Mouse (Mus musculus): ENCODE data around the gene Doc2g. TPM values are rescaled to one million over a fixed set of nuclear protein-coding genes. Genes with fewer than 3 reads are reported as not detected.

Doc2g gene
- total and polyA plus RNA-seq, 2 experiments from 2014 or later: 5.5 to 8.8 TPM

DNA sequence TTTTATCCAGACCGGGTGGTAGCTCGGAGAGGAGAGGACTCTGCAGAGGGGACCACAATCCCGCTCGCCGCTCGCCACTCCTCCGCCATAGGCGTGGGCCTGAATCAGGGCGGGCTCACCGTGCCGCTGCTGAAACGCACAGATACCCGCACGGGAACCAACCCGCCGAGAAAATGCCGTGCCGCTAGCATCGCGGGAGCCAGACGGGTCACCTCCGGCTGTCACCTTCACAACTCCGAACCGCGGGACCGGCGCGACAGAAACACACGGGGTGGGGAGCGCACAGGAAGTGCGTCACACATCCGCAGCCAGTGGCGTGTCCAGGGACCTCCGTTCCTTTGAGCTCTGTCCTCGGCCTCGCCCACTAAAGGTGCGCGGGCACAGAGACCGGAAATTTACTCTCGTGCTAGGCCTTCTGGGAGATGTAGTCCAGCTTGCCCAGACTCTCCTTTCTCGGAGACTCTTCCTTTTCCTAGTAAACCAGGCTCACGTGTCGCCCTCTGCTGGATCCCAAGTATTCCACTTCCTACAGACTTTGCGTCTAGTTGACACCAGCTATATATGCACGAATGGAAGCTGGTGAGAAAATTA is 9.4 kb downstream of the Doc2g start, which contains the start of gene Ndufv1:
Ndufv1 (minus strand) TSS at position 375 of the 591 bp plus-strand sequence.
- Histone ChIP-seq H3K9me3 (ENCODE audit: low read length) (no peaks in the 10 kb centered on the region), H3K4me2 (ENCODE audit: low read depth, low read length, poor library complexity, severe bottlenecking) (peak within 1 kb of the TSS; percentile 61), H3K36me3 (ENCODE audit: insufficient read depth, low read length) (peaks cover 24% of the 10 kb centered on the region), H3K4me3 (ENCODE audit: low read depth, low read length) (peak within 1 kb of the TSS; percentile 81), H3K27ac (ENCODE audit: low read depth, low read length) (peak within 1 kb of the TSS; percentile 77), H3K27me3 (ENCODE audit: insufficient read depth, low read length) (no peaks in the 10 kb centered on the region), H3K9ac (replicated peaks; ENCODE audit: low read length, poor library complexity, severe bottlenecking) (peak within 1 kb of the TSS; percentile 79), H3K4me1 (ENCODE audit: insufficient read depth, low read length) (peaks cover 5% of the 10 kb centered on the region; the same call in 1 of the 2 replicates)
- ATAC-seq (ENCODE audit: low FRiP score) (peak; percentile 99), DNase-seq (ENCODE audit: low spot score) (peak; percentile 99)
- 0% methylated on average over 45 of the region's 45 CpGs for WGBS
- peak; percentile 92 for TF ChIP-seq CTCF (IDR thresholded peaks at IDR 0.05)

- no peak for ATAC-seq (ENCODE audit: low FRiP score)
- no peak for DNase-seq (ENCODE audit: low spot score)
- no peaks in the 10 kb centered on the region for H3K27me3 ChIP-seq (ENCODE audit: insufficient read depth, low read length)
- no peak for TF ChIP-seq CTCF (IDR thresholded peaks at IDR 0.05)
- H3K36me3 ChIP-seq (ENCODE audit: insufficient read depth, low read length): peaks cover 18% of the 10 kb centered on the region
- H3K9ac ChIP-seq (replicated peaks; ENCODE audit: low read length, poor library complexity, severe bottlenecking): no peak overlapping the region
- H3K4me1 ChIP-seq (ENCODE audit: insufficient read depth, low read length): peaks cover 5% of the 10 kb centered on the region; the same call in 1 of the 2 replicates
- H3K4me3 ChIP-seq (ENCODE audit: low read depth, low read length): peak overlapping the region; percentile 81
- H3K27ac ChIP-seq (ENCODE audit: low read depth, low read length): no peak overlapping the region
- peak overlapping the region; percentile 56 for H3K4me2 ChIP-seq (ENCODE audit: low read depth, low read length, poor library complexity, severe bottlenecking)
- 26% methylated on average over 9 of the region's 9 CpGs for WGBS
- no peaks in the 10 kb centered on the region for H3K9me3 ChIP-seq (ENCODE audit: low read length)
Measured at GRCm38 (mm10) chr19:4013066-4013465, 10.0 kb downstream of the Doc2g start.

DNA sequence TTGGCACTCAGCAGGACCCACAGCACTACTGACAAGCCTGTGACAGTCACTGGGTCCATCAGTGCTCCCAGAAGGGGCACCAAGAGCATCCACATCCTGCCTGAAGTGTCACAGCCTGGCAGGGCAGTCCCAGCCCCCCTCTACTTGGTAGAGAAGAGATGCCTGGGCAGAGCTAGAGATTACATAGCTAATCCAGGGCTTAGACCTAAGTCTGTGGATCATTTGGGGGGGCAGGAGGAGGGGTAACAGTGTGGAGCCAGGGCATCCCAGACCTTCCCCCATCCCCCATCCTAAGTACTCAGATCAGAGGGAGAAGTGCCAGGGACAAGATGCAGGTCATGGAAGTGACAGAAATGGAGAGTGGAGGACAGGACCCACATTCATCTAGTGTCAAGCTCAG is 11.7 kb downstream of the Doc2g start:
- peaks cover 2% of the 10 kb centered on the region; the same call in 1 of the 2 replicates for H3K36me3 ChIP-seq (ENCODE audit: insufficient read depth, low read length)
- TF ChIP-seq CTCF (IDR thresholded peaks at IDR 0.05): no peak
- H3K4me3 ChIP-seq (ENCODE audit: low read depth, low read length): no peak overlapping the region
- H3K4me1 ChIP-seq (ENCODE audit: insufficient read depth, low read length): peaks cover 5% of the 10 kb centered on the region; the same call in 1 of the 2 replicates
- no peak for DNase-seq (ENCODE audit: low spot score)
- H3K27me3 ChIP-seq (ENCODE audit: insufficient read depth, low read length): no peaks in the 10 kb centered on the region
- no peak for ATAC-seq (ENCODE audit: low FRiP score)
- H3K27ac ChIP-seq (ENCODE audit: low read depth, low read length): no peak overlapping the region
- H3K9ac ChIP-seq (replicated peaks; ENCODE audit: low read length, poor library complexity, severe bottlenecking): no peak overlapping the region; the same call in 1 of the 2 replicates
- no peaks in the 10 kb centered on the region for H3K9me3 ChIP-seq (ENCODE audit: low read length)
- no peak overlapping the region for H3K4me2 ChIP-seq (ENCODE audit: low read depth, low read length, poor library complexity, severe bottlenecking)

DNA sequence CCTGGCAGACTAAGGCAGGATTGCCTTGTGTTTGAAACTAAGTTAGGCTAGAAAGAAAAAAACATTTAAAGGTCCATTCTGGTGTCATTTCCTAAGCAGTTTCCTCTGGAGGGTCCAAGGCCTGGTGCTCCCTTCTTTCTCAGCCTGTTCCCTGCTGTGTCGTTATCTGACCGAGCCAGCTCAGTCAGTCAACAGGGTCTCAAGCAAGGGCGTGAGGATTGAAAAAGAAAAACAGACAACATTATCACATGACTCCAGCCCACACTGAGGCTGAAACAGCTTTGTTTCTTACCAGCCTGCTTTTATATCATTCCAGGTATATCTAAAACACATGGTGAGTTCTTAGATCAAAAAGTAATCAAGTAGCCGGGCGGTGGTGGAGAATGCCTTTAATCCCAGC is 12.5 kb downstream of the Doc2g start:
- peaks cover 5% of the 10 kb centered on the region; the same call in 1 of the 2 replicates for H3K4me1 ChIP-seq (ENCODE audit: insufficient read depth, low read length)
- ATAC-seq (ENCODE audit: low FRiP score) (no peak), DNase-seq (ENCODE audit: low spot score) (no peak)
- no peaks in the 10 kb centered on the region for H3K36me3 ChIP-seq (ENCODE audit: insufficient read depth, low read length)
- 67% methylated on average over 5 of the region's 5 CpGs for WGBS
- no peaks in the 10 kb centered on the region for H3K9me3 ChIP-seq (ENCODE audit: low read length)
- H3K9ac ChIP-seq (replicated peaks; ENCODE audit: low read length, poor library complexity, severe bottlenecking): no peak overlapping the region
- no peak overlapping the region for H3K4me2 ChIP-seq (ENCODE audit: low read depth, low read length, poor library complexity, severe bottlenecking)
- H3K27ac ChIP-seq (ENCODE audit: low read depth, low read length): no peak overlapping the region
- H3K4me3 ChIP-seq (ENCODE audit: low read depth, low read length): no peak overlapping the region
- H3K27me3 ChIP-seq (ENCODE audit: insufficient read depth, low read length): no peaks in the 10 kb centered on the region
- no peak for TF ChIP-seq CTCF (IDR thresholded peaks at IDR 0.05)

- no peaks in the 10 kb centered on the region for H3K36me3 ChIP-seq (ENCODE audit: insufficient read depth, low read length)
- no peak overlapping the region for H3K27ac ChIP-seq (ENCODE audit: low read depth, low read length)
- WGBS: 67% methylated on average over 10 of the region's 10 CpGs
- DNase-seq (ENCODE audit: low spot score): no peak
- H3K27me3 ChIP-seq (ENCODE audit: insufficient read depth, low read length): no peaks in the 10 kb centered on the region
- H3K4me1 ChIP-seq (ENCODE audit: insufficient read depth, low read length): no peaks in the 10 kb centered on the region
- H3K9me3 ChIP-seq (ENCODE audit: low read length): no peaks in the 10 kb centered on the region
- no peak overlapping the region for H3K4me3 ChIP-seq (ENCODE audit: low read depth, low read length)
- ATAC-seq (ENCODE audit: low FRiP score): no peak
- H3K9ac ChIP-seq (replicated peaks; ENCODE audit: low read length, poor library complexity, severe bottlenecking): no peak overlapping the region
- no peak for TF ChIP-seq CTCF (IDR thresholded peaks at IDR 0.05)
- H3K4me2 ChIP-seq (ENCODE audit: low read depth, low read length, poor library complexity, severe bottlenecking): no peak overlapping the region
Measured at GRCm38 (mm10) chr19:4017921-4018587, 14.9 kb downstream of the Doc2g start.
